In the genomic region with DNA sequence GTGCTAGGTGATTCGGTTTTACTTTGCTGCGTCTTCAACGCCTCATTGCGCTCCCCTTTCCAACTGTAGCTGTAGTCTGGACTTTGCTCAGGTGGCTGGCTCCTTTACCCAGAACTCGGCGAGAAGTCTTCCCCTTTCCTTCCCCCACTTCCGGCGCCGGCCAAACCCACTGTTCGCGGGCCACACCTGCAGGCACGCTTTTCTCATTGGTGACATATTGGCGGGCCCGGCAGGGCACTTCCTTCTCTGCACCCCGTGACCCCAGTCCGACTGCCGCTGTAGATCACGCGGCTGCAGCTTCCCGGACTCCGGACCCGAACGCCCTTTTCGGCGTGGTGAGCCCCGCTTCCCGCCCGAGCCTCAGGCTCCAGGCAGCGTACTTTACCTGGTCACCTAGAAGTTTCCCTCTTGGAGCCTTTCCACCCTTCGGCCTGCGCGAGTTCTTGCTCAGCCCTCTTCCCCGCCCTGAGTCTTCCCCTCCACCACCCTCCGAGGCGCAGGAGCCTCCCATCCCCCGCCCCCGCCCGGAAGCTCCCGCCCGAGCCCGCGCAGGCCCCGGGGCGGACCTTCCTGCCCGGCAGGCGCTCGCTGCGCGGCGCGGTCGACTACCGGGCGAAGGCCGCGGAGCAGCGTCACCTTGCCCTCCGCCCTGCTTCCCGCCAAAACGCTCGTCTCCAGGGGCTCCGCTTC, we compare ENCODE assay signal across 8 mouse cellular contexts. TPM values are rescaled to one million over a fixed set of nuclear protein-coding genes. Genes with fewer than 3 reads are reported as not detected.
DNase-seq lines count a peak whose midpoint lies in the region; ATAC-seq and TF ChIP-seq lines count a peak whose summit lies in the region.

No protein-coding gene starts in this region.

- CTCF ChIA-PET in Patski (lab: Charles Lee) = no interaction called here

- ATAC-seq in Patski = peak; percentile 86
- ATAC-seq in frontal cortex, adult (ENCODE audit: low TSS enrichment) = peak; percentile 76
- ATAC-seq in hematopoietic stem cell, adult 5-6 weeks (replicated peaks in 1 of 2; ENCODE audit: insufficient read depth in 1 of 2, low FRiP score in 2 of 2, low TSS enrichment in 1 of 2, low read depth in 1 of 2, poor library complexity in 2 of 2, severe bottlenecking in 2 of 2) = peak; percentile 85 to 88

- no peaks in the 10 kb centered on the region for H3K27me3 ChIP-seq in Patski

- no peak for TF ChIP-seq CTCF in Patski (IDR thresholded peaks at IDR 0.05)

- POLR2A ChIA-PET in Patski (lab: Charles Lee) = interaction anchor here (1.0 kb wide), 1 partner anchor 38 kb away, joined by 4 read pairs; no protein-coding TSS in a partner anchor

- in situ Hi-C loops in Patski (cut with MboI; ENCODE audit: low pct_unique_long_range_greater_than_20kb) = loop anchor here (5.0 kb wide), 1 partner anchor 35 kb away; no protein-coding TSS in a partner anchor

- DNase-seq in Patski (ENCODE audit: low read depth, low spot score) = no peak
- DNase-seq in cerebellum, adult 9-10 months = peak; percentile 75
- peak; percentile 51 to 60 for DNase-seq in layer of hippocampus, postnatal 10 days (ENCODE audit: low spot score in 2 of 2)
- DNase-seq in lung, postnatal 4 days = peak; percentile 89 to 92
- DNase-seq in retina, embryonic 14.5 days (ENCODE audit: low spot score) = peak; percentile 76
- peak; percentile 90 to 94 for DNase-seq in thymus, postnatal 36 days

RNA-seq across cellular contexts. Expression of a gene that starts 16.8 kb away (rescaled TPM):
- polyA plus RNA-seq in Patski (2021) = 521 TPM
- 1,188 and 1,536 TPM in 2 replicates for total RNA-seq in hematopoietic stem cell, adult 5-6 weeks (2017)
- total RNA-seq in layer of hippocampus, postnatal 10 days (2021) = 100 to 1,000 TPM; 157 to 164 TPM

RNA-seq across cellular contexts. Expression of a gene that starts 20.6 kb away (rescaled TPM):
- polyA plus RNA-seq in Patski (2021) = 0.28 TPM
- 0.15 TPM in 1 of 2 replicates, not detected in the other for total RNA-seq in hematopoietic stem cell, adult 5-6 weeks (2017)
- total RNA-seq in layer of hippocampus, postnatal 10 days (2021) = not detected

RNA-seq across cellular contexts. Expression of a gene that starts 55.0 kb away (rescaled TPM):
- 14.3 TPM for polyA plus RNA-seq in Patski (2021)
- total RNA-seq in hematopoietic stem cell, adult 5-6 weeks (2017) = 3.8 and 7.9 TPM in 2 replicates
- total RNA-seq in layer of hippocampus, postnatal 10 days (2021) = 10 to 100 TPM; 26.4 to 29.1 TPM
